Comparison of ENCODE assay signal across 14 mouse cellular contexts in genomic region chr11:103175688-103176442, GRCm38 (mm10). TPM values are rescaled to one million over a fixed set of nuclear protein-coding genes. Genes with fewer than 3 reads are reported as not detected.
DNase-seq lines count a peak whose midpoint lies in the region; ATAC-seq and TF ChIP-seq lines count a peak whose summit lies in the region.
"Had no signal": no experiment of that assay in that cellular context is flagged by ENCODE, and none has a peak within 500 bp of the region (broad histone marks: within the 10 kb centered on the region; RNA-seq: fewer than 3 reads in every experiment).

No protein-coding gene starts in this region.

- no peaks in the 10 kb centered on the region for H3K27me3 ChIP-seq in spleen, adult 2 months (ENCODE audit: control insufficient read depth, insufficient read depth, low read length)
- peaks cover 20% of the 10 kb centered on the region for H3K27me3 ChIP-seq in hindbrain, embryonic 14.5 days (ENCODE audit: control insufficient read depth, insufficient read depth, low read length)
- peaks cover 23% of the 10 kb centered on the region for H3K27me3 ChIP-seq in hindbrain, embryonic 11.5 days (ENCODE audit: control insufficient read depth, insufficient read depth, low read length)

- H3K27ac ChIP-seq in spleen, adult 2 months (ENCODE audit: insufficient read depth, low read length) = peak overlapping the region; percentile 84
- H3K27ac ChIP-seq in hindbrain, embryonic 14.5 days = no peak overlapping the region
- no peak overlapping the region for H3K27ac ChIP-seq in hindbrain, embryonic 11.5 days (ENCODE audit: low read depth, low read length)

- H3K4me2 ChIP-seq in hindbrain, embryonic 14.5 days (replicated peaks) = no peak overlapping the region
- H3K4me2 ChIP-seq in hindbrain, embryonic 11.5 days (replicated peaks; ENCODE audit: low read depth, low read length) = no peak overlapping the region

- TF ChIP-seq CTCF in spleen, adult 2 months (IDR thresholded peaks at IDR 0.05; ENCODE audit: extremely low read depth, insufficient read depth, insufficient read length, insufficient replicate concordance) = no peak

- ATAC-seq in hindbrain, embryonic 14.5 days (ENCODE audit: low FRiP score) = no peak
- no peak for ATAC-seq in hindbrain, embryonic 11.5 days (ENCODE audit: low FRiP score)

- DNase-seq in adrenal gland, adult (ENCODE audit: inconsistent age in 2 of 2, low spot score in 1 of 2) = peak; percentile 66 to 84
- DNase-seq in adrenal gland, adult 8-10 months = no peak
- no peak for DNase-seq in spleen, adult 2 months (ENCODE audit: low read depth in 1 of 2, low spot score in 2 of 2)
- no peak for DNase-seq in spleen, adult 12 weeks (ENCODE audit: low spot score)
- DNase-seq in heart, postnatal 10 days = peak; percentile 68 to 73
- peak; percentile 36 for DNase-seq in thymus, postnatal 25 days
- DNase-seq in hindbrain, embryonic 14.5 days (ENCODE audit: low spot score) = no peak
- no peak for DNase-seq in hindbrain, embryonic 11.5 days (ENCODE audit: low spot score)
- DNase-seq: cerebellum, postnatal 14 days; kidney, adult 9 months; right cerebral cortex, postnatal 25 days had no signal

- H3K9ac ChIP-seq in hindbrain, embryonic 14.5 days = no peak overlapping the region
- H3K9ac ChIP-seq in hindbrain, embryonic 11.5 days (ENCODE audit: low read depth, low read length) = no peak overlapping the region

- H3K4me1 ChIP-seq in spleen, adult 2 months (ENCODE audit: control insufficient read depth, insufficient read depth, insufficient read length) = peaks cover 33% of the 10 kb centered on the region
- H3K4me1 ChIP-seq in hindbrain, embryonic 14.5 days (replicated peaks; ENCODE audit: control insufficient read depth, insufficient read depth, low read length) = 0 out of 2 replicates have a peak, but pooled peaks cover 4% of the 10 kb centered on the region
- H3K4me1 ChIP-seq in hindbrain, embryonic 11.5 days (replicated peaks; ENCODE audit: control insufficient read depth, insufficient read depth, low read length) = no peaks in the 10 kb centered on the region

- no peaks in the 10 kb centered on the region for H3K9me3 ChIP-seq in hindbrain, embryonic 14.5 days (ENCODE audit: control insufficient read depth, low read length)
- H3K9me3 ChIP-seq in hindbrain, embryonic 11.5 days (ENCODE audit: control insufficient read depth, low read length) = no peaks in the 10 kb centered on the region

- intact Hi-C loops in heart, postnatal 10 days (cut with DNase I) = no loop called here

- 17% methylated on average over 14 of the region's 14 CpGs for WGBS in spleen, adult 2 months
- WGBS in hindbrain, embryonic 14.5 days = 78% methylated on average over 14 of the region's 14 CpGs
- 75% methylated on average over 14 of the region's 14 CpGs for WGBS in hindbrain, embryonic 11.5 days

- H3K4me3 ChIP-seq in spleen, adult 2 months (ENCODE audit: extremely low read depth, insufficient read depth, insufficient read length) = peak overlapping the region; percentile 23; the same call in 1 of the 2 replicates
- H3K4me3 ChIP-seq in hindbrain, embryonic 14.5 days (replicated peaks; ENCODE audit: low read length) = no peak overlapping the region
- no peak overlapping the region for H3K4me3 ChIP-seq in hindbrain, embryonic 11.5 days (ENCODE audit: low read depth, low read length)
- H3K4me3 ChIP-seq: erythroblast, embryonic 14.5 days had no signal

- H3K36me3 ChIP-seq in spleen, adult 2 months (ENCODE audit: control insufficient read depth, insufficient read depth, low read length) = peaks cover 16% of the 10 kb centered on the region
- no peaks in the 10 kb centered on the region for H3K36me3 ChIP-seq in hindbrain, embryonic 14.5 days (replicated peaks; ENCODE audit: control insufficient read depth, insufficient read depth)
- no peaks in the 10 kb centered on the region for H3K36me3 ChIP-seq in hindbrain, embryonic 11.5 days (ENCODE audit: control insufficient read depth, insufficient read depth, low read length)

- no peak for TF ChIP-seq POLR2A in spleen, adult 2 months (IDR thresholded peaks at IDR 0.05; ENCODE audit: low read depth, low read length)

RNA-seq across cellular contexts. Expression of gene Fmnl1, which starts 5.0 kb away (rescaled TPM):
- 10 to 100 TPM; 29.3 to 40.6 (median 30.6) TPM for total RNA-seq in adrenal gland, adult 8-10 months (2022)
- polyA plus RNA-seq in spleen, adult 2 months (2012; rRNA removed) = 137 and 147 TPM in 2 replicates
- 10 to 100 TPM; 14.4 to 15.6 TPM for total RNA-seq in heart, postnatal 10 days (2021)
- 6.1 and 8.0 TPM in 2 replicates for polyA plus RNA-seq in hindbrain, embryonic 14.5 days (2014; fragmentation: Nextera tagmentation; extraction: Ambion mirVana)
- 0.91 and 1.1 TPM in 2 replicates for polyA plus RNA-seq in hindbrain, embryonic 11.5 days (2014; fragmentation: Nextera tagmentation; extraction: Ambion mirVana)

RNA-seq across cellular contexts. Expression of gene 1700023F06Rik, which starts 32.5 kb away (rescaled TPM):
- under 1 TPM in 3 of 4 experiments, not detected in 1; 0.27 to 0.83 (median 0.66) TPM for total RNA-seq in adrenal gland, adult 8-10 months (2022)
- not detected in 2 replicates for polyA plus RNA-seq in spleen, adult 2 months (2012; rRNA removed)
- total RNA-seq in heart, postnatal 10 days (2021) = not detected
- 1.9 TPM in 2 replicates for polyA plus RNA-seq in hindbrain, embryonic 14.5 days (2014; fragmentation: Nextera tagmentation; extraction: Ambion mirVana)
- polyA plus RNA-seq in hindbrain, embryonic 11.5 days (2014; fragmentation: Nextera tagmentation; extraction: Ambion mirVana) = 0.25 and 0.27 TPM in 2 replicates
- total RNA-seq: granulocyte monocyte progenitor cell, adult 5-6 weeks had no signal
- polyA plus RNA-seq: erythroblast, embryonic 14.5 days had no signal

RNA-seq across cellular contexts. Expression of gene Spata32, which starts 42.4 kb away (rescaled TPM):
- total RNA-seq in adrenal gland, adult 8-10 months (2022) = not detected
- polyA plus RNA-seq in spleen, adult 2 months (2012; rRNA removed) = not detected in 2 replicates
- total RNA-seq in heart, postnatal 10 days (2021) = not detected
- 0.29 and 0.31 TPM in 2 replicates for polyA plus RNA-seq in hindbrain, embryonic 14.5 days (2014; fragmentation: Nextera tagmentation; extraction: Ambion mirVana)
- polyA plus RNA-seq in hindbrain, embryonic 11.5 days (2014; fragmentation: Nextera tagmentation; extraction: Ambion mirVana) = not detected in 2 replicates
- polyA plus RNA-seq: erythroblast, embryonic 14.5 days; lung, postnatal 0 days had no signal

RNA-seq across cellular contexts. Expression of gene Hexim2, which starts 43.6 kb away (rescaled TPM):
- total RNA-seq in adrenal gland, adult 8-10 months (2022) = 1 to 10 TPM; 6.1 to 9.3 (median 8.6) TPM
- 2.3 and 3.0 TPM in 2 replicates for polyA plus RNA-seq in spleen, adult 2 months (2012; rRNA removed)
- 1 to 10 TPM; 3.1 to 3.9 TPM for total RNA-seq in heart, postnatal 10 days (2021)
- 20.9 and 24.2 TPM in 2 replicates for polyA plus RNA-seq in hindbrain, embryonic 14.5 days (2014; fragmentation: Nextera tagmentation; extraction: Ambion mirVana)
- polyA plus RNA-seq in hindbrain, embryonic 11.5 days (2014; fragmentation: Nextera tagmentation; extraction: Ambion mirVana) = 5.2 and 7.3 TPM in 2 replicates

RNA-seq across cellular contexts. Expression of gene Hexim1, which starts 59.8 kb away (rescaled TPM):
- total RNA-seq in adrenal gland, adult 8-10 months (2022) = 10 to 100 TPM; 75.2 to 90.2 (median 86.0) TPM
- polyA plus RNA-seq in spleen, adult 2 months (2012; rRNA removed) = 10.3 and 11.2 TPM in 2 replicates
- 10 to 100 TPM; 20.4 to 22.6 TPM for total RNA-seq in heart, postnatal 10 days (2021)
- 5.3 and 5.6 TPM in 2 replicates for polyA plus RNA-seq in hindbrain, embryonic 14.5 days (2014; fragmentation: Nextera tagmentation; extraction: Ambion mirVana)
- 4.1 and 5.4 TPM in 2 replicates for polyA plus RNA-seq in hindbrain, embryonic 11.5 days (2014; fragmentation: Nextera tagmentation; extraction: Ambion mirVana)

Comparison
In these comparisons a context has a peak if more than half of its experiments do, and no peak if none do; other contexts are left out.
1. DNase-seq: peak in adrenal gland, adult (2 of 2), heart, postnatal 10 days (2 of 2) and thymus, postnatal 25 days (single experiment); none in adrenal gland, adult 8-10 months (single experiment), spleen, adult 2 months (0 of 2), spleen, adult 12 weeks (single experiment), hindbrain, embryonic 14.5 days (single experiment) and hindbrain, embryonic 11.5 days (single experiment).
2. RNA of gene Fmnl1, which starts 5.0 kb away (polyA plus RNA-seq): 137 to 147 TPM in spleen, adult 2 months; 6.1 to 8.0 TPM in hindbrain, embryonic 14.5 days and 0.91 to 1.1 TPM in hindbrain, embryonic 11.5 days; every median in the first group is over 10 times any median in the second.